Mouse (Mus musculus): ENCODE data around the gene Smyd3. TPM values are rescaled to one million over a fixed set of nuclear protein-coding genes. Genes with fewer than 3 reads are reported as not detected.

Smyd3 gene
- total and polyA plus RNA-seq, 3 experiments = 3.5 to 19.4 (median 17.1) TPM

GRCm38 (mm10) chr1:179137145-179137477 lies 380.7 kb downstream of the Smyd3 start:
- no peak for ATAC-seq (ENCODE audit: extremely low read depth, insufficient number of reproducible peaks, low FRiP score, poor library complexity, severe bottlenecking)
- Histone ChIP-seq H3K27me3 (ENCODE audit: insufficient read depth, low read length) (no peaks in the 10 kb centered on the region), H3K9me3 (replicated peaks) (peaks cover 6% of the 10 kb centered on the region), H3K36me3 (replicated peaks) (no peaks in the 10 kb centered on the region), H3K4me3 (ENCODE audit: low read depth, low read length) (no peak overlapping the region), H3K4me1 (ENCODE audit: insufficient read depth, low read depth, low read length) (peaks cover 4% of the 10 kb centered on the region)
- no peak for TF ChIP-seq POLR2AphosphoS5 (IDR thresholded peaks at IDR 0.05; ENCODE audit: insufficient replicate concordance, low read depth, low read length)
- TF ChIP-seq GATA2 (IDR thresholded peaks at IDR 0.05; ENCODE audit: borderline replicate concordance, low read depth, low read length) = no peak
- no peak for TF ChIP-seq GATA1 (IDR thresholded peaks at IDR 0.05; ENCODE audit: borderline replicate concordance, low read length)
- no peak for TF ChIP-seq TAL1 (conservative IDR thresholded peaks at IDR 0.05; ENCODE audit: low read depth, low read length)
- no peak for TF ChIP-seq CTCF (IDR thresholded peaks at IDR 0.05; ENCODE audit: low read depth, low read length)
- DNase-seq (ENCODE audit: low spot score) = no peak

- peaks cover 6% of the 10 kb centered on the region for H3K9me3 ChIP-seq (replicated peaks)
- ATAC-seq (ENCODE audit: extremely low read depth, insufficient number of reproducible peaks, low FRiP score, poor library complexity, severe bottlenecking) = no peak
- no peak for TF ChIP-seq GATA1 (IDR thresholded peaks at IDR 0.05; ENCODE audit: borderline replicate concordance, low read length)
- TF ChIP-seq GATA2 (IDR thresholded peaks at IDR 0.05; ENCODE audit: borderline replicate concordance, low read depth, low read length) = no peak
- TF ChIP-seq POLR2AphosphoS5 (IDR thresholded peaks at IDR 0.05; ENCODE audit: insufficient replicate concordance, low read depth, low read length) = no peak
- TF ChIP-seq CTCF (IDR thresholded peaks at IDR 0.05; ENCODE audit: low read depth, low read length) = no peak; the same call in 1 of the 2 replicates
- TF ChIP-seq TAL1 (conservative IDR thresholded peaks at IDR 0.05; ENCODE audit: low read depth, low read length) = no peak
Measured at GRCm38 (mm10) chr1:179136461-179137144, 381.2 kb downstream of the Smyd3 start.

GRCm38 (mm10) chr1:179129995-179130394 lies 387.8 kb downstream of the Smyd3 start:
- ATAC-seq (ENCODE audit: extremely low read depth, insufficient number of reproducible peaks, low FRiP score, poor library complexity, severe bottlenecking) = no peak
- H3K36me3 ChIP-seq (replicated peaks) = no peaks in the 10 kb centered on the region
- H3K9me3 ChIP-seq (replicated peaks) = peaks cover 6% of the 10 kb centered on the region
- TF ChIP-seq GATA1 (IDR thresholded peaks at IDR 0.05; ENCODE audit: borderline replicate concordance, low read length) (no peak), CTCF (IDR thresholded peaks at IDR 0.05; ENCODE audit: low read depth, low read length) (no peak), POLR2AphosphoS5 (IDR thresholded peaks at IDR 0.05; ENCODE audit: insufficient replicate concordance, low read depth, low read length) (no peak), TAL1 (conservative IDR thresholded peaks at IDR 0.05; ENCODE audit: low read depth, low read length) (no peak), GATA2 (IDR thresholded peaks at IDR 0.05; ENCODE audit: borderline replicate concordance, low read depth, low read length) (no peak)
- no peaks in the 10 kb centered on the region for H3K4me1 ChIP-seq (ENCODE audit: insufficient read depth, low read depth, low read length)
- no peak overlapping the region for H3K4me3 ChIP-seq (ENCODE audit: low read depth, low read length)
- DNase-seq (ENCODE audit: low spot score) = no peak
- H3K27me3 ChIP-seq (ENCODE audit: insufficient read depth, low read length) = peaks cover 3% of the 10 kb centered on the region

More at GRCm38 (mm10) chr1:179136461-179137144, 381.2 kb downstream of the Smyd3 start:
- H3K4me3 ChIP-seq (ENCODE audit: low read depth, low read length) = no peak overlapping the region
- peaks cover 4% of the 10 kb centered on the region for H3K4me1 ChIP-seq (ENCODE audit: insufficient read depth, low read depth, low read length)
- DNase-seq (ENCODE audit: low spot score) = no peak
- H3K36me3 ChIP-seq (replicated peaks) = no peaks in the 10 kb centered on the region
- H3K27me3 ChIP-seq (ENCODE audit: insufficient read depth, low read length) = no peaks in the 10 kb centered on the region

- TF ChIP-seq POLR2AphosphoS5 (IDR thresholded peaks at IDR 0.05; ENCODE audit: insufficient replicate concordance, low read depth, low read length) = no peak
- TF ChIP-seq GATA1 (IDR thresholded peaks at IDR 0.05; ENCODE audit: borderline replicate concordance, low read length) = no peak
- TF ChIP-seq GATA2 (IDR thresholded peaks at IDR 0.05; ENCODE audit: borderline replicate concordance, low read depth, low read length) = no peak
- no peak for TF ChIP-seq TAL1 (conservative IDR thresholded peaks at IDR 0.05; ENCODE audit: low read depth, low read length)
- TF ChIP-seq CTCF (IDR thresholded peaks at IDR 0.05; ENCODE audit: low read depth, low read length) = no peak
- no peak for ATAC-seq (ENCODE audit: extremely low read depth, insufficient number of reproducible peaks, low FRiP score, poor library complexity, severe bottlenecking)
- no peak for DNase-seq (ENCODE audit: low spot score)
- Histone ChIP-seq H3K27me3 (ENCODE audit: insufficient read depth, low read length) (peaks cover 3% of the 10 kb centered on the region), H3K36me3 (replicated peaks) (no peaks in the 10 kb centered on the region), H3K4me3 (ENCODE audit: low read depth, low read length) (no peak overlapping the region), H3K4me1 (ENCODE audit: insufficient read depth, low read depth, low read length) (no peaks in the 10 kb centered on the region), H3K9me3 (replicated peaks) (no peaks in the 10 kb centered on the region)
Measured at GRCm38 (mm10) chr1:179126287-179126686, 391.6 kb downstream of the Smyd3 start.

GRCm38 (mm10) chr1:179122476-179123229 lies 395.2 kb downstream of the Smyd3 start:
- no peak for DNase-seq (ENCODE audit: low spot score)
- Histone ChIP-seq H3K27me3 (ENCODE audit: insufficient read depth, low read length) (peaks cover 3% of the 10 kb centered on the region), H3K4me3 (ENCODE audit: low read depth, low read length) (no peak overlapping the region), H3K36me3 (replicated peaks) (no peaks in the 10 kb centered on the region), H3K4me1 (ENCODE audit: insufficient read depth, low read depth, low read length) (no peaks in the 10 kb centered on the region), H3K9me3 (replicated peaks) (no peaks in the 10 kb centered on the region)
- no peak for TF ChIP-seq GATA2 (IDR thresholded peaks at IDR 0.05; ENCODE audit: borderline replicate concordance, low read depth, low read length)
- no peak for TF ChIP-seq GATA1 (IDR thresholded peaks at IDR 0.05; ENCODE audit: borderline replicate concordance, low read length)
- TF ChIP-seq CTCF (IDR thresholded peaks at IDR 0.05; ENCODE audit: low read depth, low read length) = no peak
- TF ChIP-seq POLR2AphosphoS5 (IDR thresholded peaks at IDR 0.05; ENCODE audit: insufficient replicate concordance, low read depth, low read length) = no peak
- no peak for TF ChIP-seq TAL1 (conservative IDR thresholded peaks at IDR 0.05; ENCODE audit: low read depth, low read length)
- ATAC-seq (ENCODE audit: extremely low read depth, insufficient number of reproducible peaks, low FRiP score, poor library complexity, severe bottlenecking) = no peak

Measured in G1E (cell line).